Mouse (Mus musculus): ENCODE measurements around the gene Akna. TPM values are rescaled to one million over a fixed set of nuclear protein-coding genes. Genes with fewer than 3 reads are reported as not detected.
"Not testable (repeated sequence)": the region's sequence is repeated elsewhere in the genome, so short reads cannot be mapped to it uniquely, and the experiment has no call there.

Akna gene
- total and polyA plus RNA-seq, 2 experiments, result 1.0 to 1.6 TPM

DNA sequence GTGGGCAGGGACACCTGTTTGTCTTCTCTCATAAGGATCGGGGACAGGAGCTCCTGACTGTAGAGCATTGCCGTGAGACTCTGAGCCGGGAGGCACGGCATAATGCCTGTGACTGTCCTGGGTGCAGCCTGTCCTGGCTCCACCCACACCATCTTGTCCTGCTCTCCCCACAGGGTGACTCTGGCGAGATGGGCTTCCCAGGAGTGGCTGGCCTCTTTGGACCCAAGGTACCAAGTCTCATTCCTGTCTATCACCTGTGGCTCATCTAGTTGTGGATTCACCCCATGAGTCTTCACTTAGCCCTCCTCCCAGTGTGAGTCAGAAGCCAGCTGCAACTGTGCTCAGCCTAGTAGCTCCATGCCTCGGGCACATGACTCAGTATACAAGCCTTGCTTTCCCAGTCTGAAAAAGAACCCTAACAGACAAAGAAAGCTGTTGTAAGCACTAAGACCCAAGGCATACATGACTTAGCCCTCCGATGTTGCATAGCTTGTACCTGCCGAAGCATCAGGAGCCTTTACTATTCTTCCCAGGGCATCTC lies 79.8 kb downstream of the Akna start:
- Histone ChIP-seq H3K27me3 (ENCODE audit: control insufficient read depth, insufficient read depth, low read length) (no peaks in the 10 kb centered on the region), H3K4me3 (ENCODE audit: insufficient read depth, low read depth, low read length) (no peak overlapping the region), H3K36me3 (ENCODE audit: control insufficient read depth, insufficient read depth, low read length) (peaks cover 27% of the 10 kb centered on the region), H3K27ac (replicated peaks; ENCODE audit: insufficient read depth, low read depth, low read length) (no peak overlapping the region), H3K79me2 (ENCODE audit: control insufficient read depth, insufficient read depth, low read length) (no peaks in the 10 kb centered on the region), H3K9ac (ENCODE audit: low read depth, low read length) (no peak overlapping the region), H3K4me1 (ENCODE audit: control insufficient read depth, insufficient read depth, low read length) (no peaks in the 10 kb centered on the region)
- WGBS, result 91% methylated on average over 8 of the region's 8 CpGs
- DNase-seq (ENCODE audit: extremely low read depth, low read depth, low spot score), result no peak
- TF ChIP-seq CTCF (IDR thresholded peaks at IDR 0.05; ENCODE audit: low read depth, low read length), result no peak
- no peak for TF ChIP-seq POLR2A (IDR thresholded peaks at IDR 0.05; ENCODE audit: extremely low read depth, insufficient read depth, low read length)

DNA sequence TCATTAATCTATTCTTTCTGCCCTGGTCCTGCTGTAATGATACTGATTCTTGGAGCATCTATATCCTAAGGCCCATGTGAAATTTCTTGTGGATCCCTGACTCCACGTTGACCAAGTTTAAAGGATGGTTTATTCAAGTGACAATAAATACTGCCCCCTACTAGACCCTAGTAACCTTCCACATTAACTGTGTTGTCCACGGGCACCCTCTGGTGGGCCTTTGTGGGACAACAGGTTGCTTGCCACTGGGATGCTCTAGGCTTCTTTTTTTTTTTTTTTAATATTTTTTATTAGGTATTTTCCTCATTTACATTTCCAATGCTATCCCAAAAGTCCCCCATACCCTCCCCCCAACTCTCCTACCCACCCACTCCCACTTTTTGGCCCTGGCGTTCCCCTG lies 83.6 kb downstream of the Akna start:
- not testable (repeated sequence) for DNase-seq (ENCODE audit: extremely low read depth, low read depth, low spot score); H3K4me3 ChIP-seq (ENCODE audit: insufficient read depth, low read depth, low read length); H3K79me2 ChIP-seq (ENCODE audit: control insufficient read depth, insufficient read depth, low read length); H3K27ac ChIP-seq (replicated peaks; ENCODE audit: insufficient read depth, low read depth, low read length); H3K9ac ChIP-seq (ENCODE audit: low read depth, low read length); H3K4me1 ChIP-seq (ENCODE audit: control insufficient read depth, insufficient read depth, low read length); H3K27me3 ChIP-seq (ENCODE audit: control insufficient read depth, insufficient read depth, low read length)
- peak; percentile 72 for TF ChIP-seq CTCF (IDR thresholded peaks at IDR 0.05; ENCODE audit: low read depth, low read length)
- 42% methylated on average over 3 of the region's 3 CpGs for WGBS
- peaks cover 22% of the 10 kb centered on the region for H3K36me3 ChIP-seq (ENCODE audit: control insufficient read depth, insufficient read depth, low read length)

Other genes with a start within 250 kb of the Akna start
- gene Ambp, start 248.6 kb downstream of the Akna start, total RNA-seq (2014; rRNA removed), result 3,181 and 3,254 TPM in 2 replicates
- 2,073 and 2,202 TPM in 2 replicates for gene Ambp, start 248.6 kb downstream of the Akna start, polyA plus RNA-seq (2012; rRNA removed)
- gene Kif12, start 231.2 kb downstream of the Akna start, total RNA-seq (2014; rRNA removed), result 0.27 and 0.28 TPM in 2 replicates
- 0.39 and 0.64 TPM in 2 replicates for gene Kif12, start 231.2 kb downstream of the Akna start, polyA plus RNA-seq (2012; rRNA removed)
- 1.7 and 2.2 TPM in 2 replicates for gene Col27a1, start 189.3 kb downstream of the Akna start, total RNA-seq (2014; rRNA removed)
- gene Col27a1, start 189.3 kb downstream of the Akna start, polyA plus RNA-seq (2012; rRNA removed), result 4.1 and 5.4 TPM in 2 replicates
- gene Orm1, start 58.8 kb downstream of the Akna start, total RNA-seq (2014; rRNA removed), result 1,235 and 2,595 TPM in 2 replicates
- 676 and 691 TPM in 2 replicates for gene Orm1, start 58.8 kb downstream of the Akna start, polyA plus RNA-seq (2012; rRNA removed)
- 1.1 and 14.1 TPM in 2 replicates for gene Orm3, start 47.2 kb downstream of the Akna start, total RNA-seq (2014; rRNA removed)
- gene Orm3, start 47.2 kb downstream of the Akna start, polyA plus RNA-seq (2012; rRNA removed), result 7.3 and 11.4 TPM in 2 replicates
- 27.0 and 55.0 TPM in 2 replicates for gene Orm2, start 40.9 kb downstream of the Akna start, total RNA-seq (2014; rRNA removed)
- 66.8 and 86.8 TPM in 2 replicates for gene Orm2, start 40.9 kb downstream of the Akna start, polyA plus RNA-seq (2012; rRNA removed)
- gene Whrn, start 92.6 kb upstream of the Akna start, total RNA-seq (2014; rRNA removed), result 0.20 and 0.37 TPM in 2 replicates
- 0.87 and 0.89 TPM in 2 replicates for gene Whrn, start 92.6 kb upstream of the Akna start, polyA plus RNA-seq (2012; rRNA removed)
- gene Atp6v1g1, start 141.4 kb upstream of the Akna start, total RNA-seq (2014; rRNA removed), result 79.7 and 82.6 TPM in 2 replicates
- 31.6 and 33.4 TPM in 2 replicates for gene Atp6v1g1, start 141.4 kb upstream of the Akna start, polyA plus RNA-seq (2012; rRNA removed)
- 2.9 and 4.4 TPM in 2 replicates for gene Tmem268, start 155.4 kb upstream of the Akna start, total RNA-seq (2014; rRNA removed)
- 4.0 and 4.7 TPM in 2 replicates for gene Tmem268, start 155.4 kb upstream of the Akna start, polyA plus RNA-seq (2012; rRNA removed)
- gene Gm11213, start 201.9 kb upstream of the Akna start, total RNA-seq (2014; rRNA removed), result not detected in 2 replicates
- not detected in 2 replicates for gene Gm11213, start 201.9 kb upstream of the Akna start, polyA plus RNA-seq (2012; rRNA removed)
- gene Tex48, start 219.1 kb upstream of the Akna start, total RNA-seq (2014; rRNA removed), result not detected in 2 replicates
- not detected in 2 replicates for gene Tex48, start 219.1 kb upstream of the Akna start, polyA plus RNA-seq (2012; rRNA removed)